Mouse (Mus musculus) liver, postnatal 0 days (tissue): ENCODE results near the gene Pigq.
A peak's percentile ranks its signal among the peaks of the same experiment; 100 is the strongest.

Source experiments
- CTCF ChIP-seq: sonication (generic); IDR thresholded peaks from 2 replicates; pipeline ENCODE4 v1.5.1; 2016; ENCODE audit warnings: antibody characterized with exemption, low read depth
- EP300 ChIP-seq: IDR thresholded peaks from 2 replicates; pipeline ENCODE4 v1.6.1; 2016; ENCODE audit warnings: antibody characterized with exemption, low read depth, mild to moderate bottlenecking

- TF ChIP-seq CTCF: peak; percentile 70
- no peak for TF ChIP-seq EP300
Measured at GRCm38 (mm10) chr17:25885636-25886035, 59.1 kb downstream of the Pigq start.
